Mouse (Mus musculus) MEL (cell line): ENCODE data around the gene BC025920. TPM values are rescaled to one million over a fixed set of nuclear protein-coding genes. Genes with fewer than 3 reads are reported as not detected.

Experiments used
- DNase-seq: peaks from one replicate; pipeline ENCODE4 v3.0.0; 2011; ENCODE audit warnings: low read depth, low spot score
- H3K27ac ChIP-seq: 2 replicates; pipeline ENCODE4 v1.5.1; 2012; ENCODE audit warnings: low read depth, mild to moderate bottlenecking, control low read depth, low read length, moderate library complexity; ENCODE audit not compliant: control insufficient read depth
- H3K27me3 ChIP-seq, 2 experiments: fragments of 150-350 bp in 1 of 2; sonication (generic) in 1 of 2; 2 replicates each; pipeline ENCODE4 v1.6.1; 2012; ENCODE audit warnings: low read length in 2 of 2, mild to moderate bottlenecking in 2 of 2, improper control_type of control experiment in 1 of 2, moderate library complexity in 1 of 2; ENCODE audit not compliant: insufficient read depth in 2 of 2, control insufficient read depth in 1 of 2
- H3K36me3 ChIP-seq, 2 experiments: 2 replicates each; pipeline ENCODE4 v1.6.1; 2012 to 2014; ENCODE audit warnings: low read length in 2 of 2, improper control_type of control experiment in 1 of 2, inconsistent platforms in 1 of 2, mild to moderate bottlenecking in 1 of 2; ENCODE audit not compliant: insufficient read depth in 2 of 2, control insufficient read depth in 1 of 2
- H3K4me1 ChIP-seq, 2 experiments: fragments of 150-350 bp in 1 of 2; sonication (generic) in 1 of 2; 2 replicates each; pipeline ENCODE4 v1.6.1; 2012; ENCODE audit warnings: low read length in 2 of 2, improper control_type of control experiment in 1 of 2, mild to moderate bottlenecking in 1 of 2; ENCODE audit not compliant: insufficient read depth in 2 of 2, control insufficient read depth in 1 of 2
- H3K4me3 ChIP-seq, 2 experiments: fragments of 150-350 bp in 1 of 2; sonication (generic) in 1 of 2; 2 replicates each; pipeline ENCODE4 v1.5.1; 2012; ENCODE audit warnings: low read depth in 2 of 2, low read length in 2 of 2, mild to moderate bottlenecking in 2 of 2, moderate library complexity in 2 of 2, control low read depth in 1 of 2, improper control_type of control experiment in 1 of 2; ENCODE audit not compliant: control insufficient read depth in 1 of 2, insufficient read depth in 1 of 2
- H3K79me2 ChIP-seq: 2 replicates; pipeline ENCODE4 v1.6.1; 2012; ENCODE audit warnings: mild to moderate bottlenecking, low read length, moderate library complexity; ENCODE audit not compliant: control insufficient read depth, poor library complexity, insufficient read depth
- H3K9ac ChIP-seq: 2 replicates; pipeline ENCODE4 v1.6.1; 2012; ENCODE audit warnings: low read depth, mild to moderate bottlenecking, control low read depth, low read length, moderate library complexity; ENCODE audit not compliant: control insufficient read depth, poor library complexity, severe bottlenecking
- H3K9me3 ChIP-seq: fragments of 150-350 bp; sonication (generic); replicated peaks from 2 replicates; pipeline ENCODE4 v1.6.1; 2012; ENCODE audit warnings: mild to moderate bottlenecking, low read length, improper control_type of control experiment, moderate library complexity; ENCODE audit not compliant: insufficient read depth
- CHD1 ChIP-seq: IDR thresholded peaks from 2 replicates; pipeline ENCODE4 v1.6.1; 2012; ENCODE audit warnings: low read depth, mild to moderate bottlenecking, inconsistent platforms, low read length, improper control_type of control experiment
- ELF1 ChIP-seq: IDR thresholded peaks from 2 replicates; pipeline ENCODE4 v1.6.1; 2014; ENCODE audit warnings: low read depth, mild to moderate bottlenecking, inconsistent platforms, low read length, improper control_type of control experiment, moderate library complexity
- GABPA ChIP-seq: IDR thresholded peaks from 2 replicates; pipeline ENCODE4 v1.6.1; 2012; ENCODE audit warnings: low read depth, mild to moderate bottlenecking, inconsistent platforms, low read length, improper control_type of control experiment, moderate library complexity
- HCFC1 ChIP-seq: IDR thresholded peaks from 2 replicates; pipeline ENCODE4 v1.6.1; 2012; ENCODE audit warnings: low read depth, mild to moderate bottlenecking, inconsistent platforms, low read length, improper control_type of control experiment, moderate library complexity
- KAT2A ChIP-seq: conservative IDR thresholded peaks from 2 replicates; pipeline ENCODE4 v1.6.1; 2012; ENCODE audit warnings: low read depth, low read length, improper control_type of control experiment, inconsistent platforms
- MAFK ChIP-seq: IDR thresholded peaks from 2 replicates; pipeline ENCODE4 v1.6.1; 2011; ENCODE audit warnings: low read depth, mild to moderate bottlenecking, low read length, improper control_type of control experiment, borderline replicate concordance
- MEF2A ChIP-seq: IDR thresholded peaks from 2 replicates; pipeline ENCODE4 v1.6.1; 2014; ENCODE audit warnings: low read depth, mild to moderate bottlenecking, inconsistent platforms, low read length, improper control_type of control experiment; ENCODE audit not compliant: poor library complexity, insufficient replicate concordance, severe bottlenecking; ENCODE audit errors: extremely low read depth
- MYB ChIP-seq: IDR thresholded peaks from 2 replicates; pipeline ENCODE4 v1.6.1; 2011; ENCODE audit warnings: mild to moderate bottlenecking, low read depth, low read length, improper control_type of control experiment
- NELFE ChIP-seq: IDR thresholded peaks from 2 replicates; pipeline ENCODE4 v1.6.1; 2011; ENCODE audit warnings: low read depth, low read length, improper control_type of control experiment
- NRF1 ChIP-seq: IDR thresholded peaks from 2 replicates; pipeline ENCODE4 v1.6.1; 2014; ENCODE audit warnings: low read depth, mild to moderate bottlenecking, inconsistent platforms, low read length, improper control_type of control experiment, moderate library complexity; ENCODE audit not compliant: poor library complexity, insufficient read depth, severe bottlenecking
- POLR2A ChIP-seq, 2 experiments: IDR thresholded peaks; 2 replicates each; pipeline ENCODE4 v1.6.1; 2011 to 2012; ENCODE audit warnings: low read length in 2 of 2, mild to moderate bottlenecking in 2 of 2, control low read depth in 1 of 2, improper control_type of control experiment in 1 of 2, low read depth in 1 of 2, moderate library complexity in 1 of 2; ENCODE audit not compliant: control insufficient read depth in 1 of 2, insufficient read depth in 1 of 2, poor library complexity in 1 of 2
- RCOR1 ChIP-seq: IDR thresholded peaks from 2 replicates; pipeline ENCODE4 v1.6.1; 2012; ENCODE audit warnings: low read depth, mild to moderate bottlenecking, inconsistent platforms, low read length, improper control_type of control experiment
- SMC3 ChIP-seq: IDR thresholded peaks from 2 replicates; pipeline ENCODE4 v1.6.1; 2011; ENCODE audit warnings: low read depth, low read length, improper control_type of control experiment
- UBTF ChIP-seq: IDR thresholded peaks from 2 replicates; pipeline ENCODE4 v1.6.1; 2012; ENCODE audit warnings: low read depth, mild to moderate bottlenecking, inconsistent platforms, low read length, improper control_type of control experiment, moderate library complexity, borderline replicate concordance; ENCODE audit not compliant: insufficient read depth
- USF1 ChIP-seq: IDR thresholded peaks from 2 replicates; pipeline ENCODE4 v1.6.1; 2014; ENCODE audit warnings: low read depth, mild to moderate bottlenecking, inconsistent platforms, low read length, improper control_type of control experiment, moderate library complexity
- USF2 ChIP-seq, 2 experiments: IDR thresholded peaks; 2 replicates each; pipeline ENCODE4 v1.6.1; 2011 to 2012; ENCODE audit warnings: improper control_type of control experiment in 2 of 2, low read length in 2 of 2, borderline replicate concordance in 1 of 2, inconsistent platforms in 1 of 2, low read depth in 1 of 2, mild to moderate bottlenecking in 1 of 2; ENCODE audit not compliant: insufficient read depth in 1 of 2
- polyA plus RNA-seq, 2 experiments: library from polyadenylated mRNA; stranded (reverse) in 1 of 2; unstranded in 1 of 2; fragments of >175 nt in 1 of 2; fragments of >200 nt in 1 of 2; gene quantifications; 2 replicates each; pipeline versions ENCODE4 v1.2.1 to v1.2.4; 2012; ENCODE audit warnings: low replicate concordance in 2 of 2, low read depth in 1 of 2; ENCODE audit not compliant: insufficient read length in 2 of 2, insufficient read depth in 1 of 2, missing spikeins in 1 of 2
- total RNA-seq: library from RNA; depleted of rRNA; stranded (reverse); fragments of 300-350 nt; gene quantifications from 2 replicates; pipeline ENCODE4 v1.2.3, GENCODE M21; 2012

The BC025920 gene
- total and polyA plus RNA-seq, 3 experiments, result 1.1 to 1.7 TPM; not detected in 1

- peaks cover 2 to 11% of the 10 kb centered on the region in 2 experiments; a peak in 2 of 4 replicates for H3K36me3 ChIP-seq
- peaks cover 27% of the 10 kb centered on the region for H3K79me2 ChIP-seq
- DNase-seq, result no peak
- H3K27ac ChIP-seq, result no peak overlapping the region
- H3K9ac ChIP-seq, result no peak overlapping the region
- no peak overlapping the region for H3K4me3 ChIP-seq
- TF ChIP-seq POLR2A (IDR thresholded peaks at IDR 0.05; ENCODE audit: control insufficient read depth in 1 of 2, insufficient read depth in 1 of 2, low read depth in 1 of 2, low read length in 2 of 2, poor library complexity in 1 of 2) (no peak), NELFE (no peak), GABPA (no peak), SMC3 (no peak), MEF2A (no peak), RCOR1 (no peak), USF2 (IDR thresholded peaks at IDR 0.05; ENCODE audit: borderline replicate concordance in 1 of 2, insufficient read depth in 1 of 2, low read depth in 1 of 2, low read length in 2 of 2) (no peak), NRF1 (no peak), USF1 (no peak), KAT2A (no peak), HCFC1 (no peak), CHD1 (no peak), MYB (no peak)
- TF ChIP-seq, all 39 proteins: peak for 0
- peaks cover 0 to 11% of the 10 kb centered on the region in 2 experiments; a peak in 3 of 4 replicates for H3K4me1 ChIP-seq
- H3K9me3 ChIP-seq, result no peaks in the 10 kb centered on the region
- H3K27me3 ChIP-seq, result no peaks in the 10 kb centered on the region
These were observed 42.6 kb upstream of the BC025920 start for GRCm38 (mm10) chr10:81563481-81563880.

- DNase-seq, result no peak
- Histone ChIP-seq H3K4me3 (no peak overlapping the region), H3K9me3 (no peaks in the 10 kb centered on the region), H3K27ac (no peak overlapping the region), H3K27me3 (no peaks in the 10 kb centered on the region), H3K79me2 (peaks cover 24% of the 10 kb centered on the region), H3K36me3 (peaks cover 2 to 6% of the 10 kb centered on the region in 2 experiments; a peak in 2 of 4 replicates), H3K4me1 (peaks cover 0 to 9% of the 10 kb centered on the region in 2 experiments; a peak in 2 of 4 replicates), H3K9ac (no peak overlapping the region)
- TF ChIP-seq MEF2A (no peak), MAFK (no peak), UBTF (no peak), KAT2A (no peak), ELF1 (no peak)
These were observed 41.9 kb upstream of the BC025920 start for GRCm38 (mm10) chr10:81564216-81564615.
